18 mouse cellular contexts compared by ENCODE assay signal in genomic region chr5:107276186-107276585, GRCm38 (mm10). TPM values are rescaled to one million over a fixed set of nuclear protein-coding genes. Genes with fewer than 3 reads are reported as not detected.
DNase-seq lines count a peak whose midpoint lies in the region; ATAC-seq and TF ChIP-seq lines count a peak whose summit lies in the region.
"Had no signal": no experiment of that assay in that cellular context is flagged by ENCODE, and none has a peak within 500 bp of the region (broad histone marks: within the 10 kb centered on the region; RNA-seq: fewer than 3 reads in every experiment).

No protein-coding gene starts in this region.

- 29% methylated on average over 3 of the region's 3 CpGs for WGBS in heart, embryonic 10.5 days
- WGBS in lung, postnatal 0 days, result 34% methylated on average over 3 of the region's 3 CpGs
- 27% methylated on average over 3 of the region's 3 CpGs for WGBS in limb, embryonic 14.5 days
- WGBS in midbrain, embryonic 14.5 days, result 82% methylated on average over 3 of the region's 3 CpGs
- 82% methylated on average over 3 of the region's 3 CpGs for WGBS in forebrain, embryonic 11.5 days

- TF ChIP-seq EP300 in lung, postnatal 0 days (IDR thresholded peaks at IDR 0.05), result peak; percentile 93

- H3K9ac ChIP-seq in lung, postnatal 0 days (replicated peaks; ENCODE audit: low read depth), result no peak overlapping the region
- no peak overlapping the region for H3K9ac ChIP-seq in limb, embryonic 14.5 days (ENCODE audit: low read depth, low read length, severe bottlenecking)
- no peak overlapping the region for H3K9ac ChIP-seq in midbrain, embryonic 14.5 days (replicated peaks; ENCODE audit: low read length)
- no peak overlapping the region for H3K9ac ChIP-seq in forebrain, embryonic 11.5 days (ENCODE audit: low read length)
- H3K9ac ChIP-seq: forebrain, embryonic 15.5 days; hindbrain, embryonic 15.5 days; midbrain, embryonic 13.5 days had no signal

- no peak overlapping the region for H3K4me2 ChIP-seq in lung, postnatal 0 days (replicated peaks; ENCODE audit: low read depth, low read length)
- H3K4me2 ChIP-seq in limb, embryonic 14.5 days (replicated peaks; ENCODE audit: low read depth, low read length, severe bottlenecking), result no peak overlapping the region
- H3K4me2 ChIP-seq in midbrain, embryonic 14.5 days (ENCODE audit: low read length), result no peak overlapping the region
- no peak overlapping the region for H3K4me2 ChIP-seq in forebrain, embryonic 11.5 days (ENCODE audit: low read depth, low read length, severe bottlenecking)
- H3K4me2 ChIP-seq: forebrain, embryonic 15.5 days; hindbrain, embryonic 15.5 days; liver, embryonic 11.5 days; midbrain, embryonic 13.5 days had no signal

- TF ChIP-seq CTCF in lung, postnatal 0 days (IDR thresholded peaks at IDR 0.05), result no peak

- TF ChIP-seq POLR2A in limb, embryonic 14.5 days (IDR thresholded peaks at IDR 0.05; ENCODE audit: borderline replicate concordance, extremely low read depth, insufficient read depth, insufficient read length), result no peak

- no peaks in the 10 kb centered on the region; the same call in 1 of the 2 replicates for H3K9me3 ChIP-seq in heart, embryonic 10.5 days
- H3K9me3 ChIP-seq in lung, postnatal 0 days (ENCODE audit: low read length), result no peaks in the 10 kb centered on the region
- no peaks in the 10 kb centered on the region for H3K9me3 ChIP-seq in limb, embryonic 14.5 days (ENCODE audit: control insufficient read depth, low read length)
- H3K9me3 ChIP-seq in midbrain, embryonic 14.5 days (ENCODE audit: control insufficient read depth, low read length), result no peaks in the 10 kb centered on the region
- H3K9me3 ChIP-seq in forebrain, embryonic 11.5 days (ENCODE audit: control insufficient read depth, low read length), result no peaks in the 10 kb centered on the region
- H3K9me3 ChIP-seq: forebrain, embryonic 15.5 days; hindbrain, embryonic 15.5 days had no signal

- DNase-seq in heart, embryonic 10.5 days (ENCODE audit: low spot score), result no peak
- no peak for DNase-seq in heart, postnatal 4 days
- peak; percentile 47 for DNase-seq in lung, postnatal 0 days (ENCODE audit: low spot score)
- no peak for DNase-seq in lung, postnatal 14 days
- DNase-seq in limb, embryonic 14.5 days (ENCODE audit: low spot score), result peak; percentile 40
- DNase-seq in midbrain, embryonic 14.5 days, result no peak
- DNase-seq in forebrain, embryonic 11.5 days (ENCODE audit: low spot score), result no peak
- DNase-seq: cerebellum, postnatal 10 days; kidney, adult 8-10 months; kidney, postnatal 25 days; lung, adult 2 months had no signal

- no peaks in the 10 kb centered on the region for H3K27me3 ChIP-seq in heart, embryonic 10.5 days (ENCODE audit: insufficient read depth, poor library complexity, severe bottlenecking)
- H3K27me3 ChIP-seq in lung, postnatal 0 days (replicated peaks; ENCODE audit: insufficient read depth, low read length), result no peaks in the 10 kb centered on the region
- H3K27me3 ChIP-seq in limb, embryonic 14.5 days (ENCODE audit: control insufficient read depth, insufficient read depth, low read length), result no peaks in the 10 kb centered on the region
- no peaks in the 10 kb centered on the region for H3K27me3 ChIP-seq in midbrain, embryonic 14.5 days (ENCODE audit: control insufficient read depth, insufficient read depth, low read length)
- no peaks in the 10 kb centered on the region; the same call in 1 of the 2 replicates for H3K27me3 ChIP-seq in forebrain, embryonic 11.5 days (ENCODE audit: control insufficient read depth, insufficient read depth, low read length)
- H3K27me3 ChIP-seq: hindbrain, embryonic 15.5 days; Patski had no signal

- ATAC-seq in lung, postnatal 0 days, result peak; percentile 59; the same call in 1 of the 2 replicates
- peak; percentile 41; the same call in 1 of the 2 replicates for ATAC-seq in limb, embryonic 14.5 days (ENCODE audit: low FRiP score, low read depth)
- no peak for ATAC-seq in midbrain, embryonic 14.5 days (ENCODE audit: low FRiP score, low TSS enrichment)
- ATAC-seq in forebrain, embryonic 11.5 days (replicated peaks; ENCODE audit: low FRiP score), result no peak
- ATAC-seq: forebrain, embryonic 15.5 days; midbrain, embryonic 13.5 days; Patski had no signal

- H3K27ac ChIP-seq in heart, embryonic 10.5 days, result 0 out of 2 replicates have a peak overlapping the region, but pooled peaks have one; percentile 10
- peak overlapping the region; percentile 2; the same call in 1 of the 2 replicates for H3K27ac ChIP-seq in lung, postnatal 0 days (ENCODE audit: low read length)
- no peak overlapping the region for H3K27ac ChIP-seq in limb, embryonic 14.5 days (replicated peaks; ENCODE audit: low read depth, low read length)
- no peak overlapping the region for H3K27ac ChIP-seq in midbrain, embryonic 14.5 days (replicated peaks; ENCODE audit: low read depth, low read length)
- H3K27ac ChIP-seq in forebrain, embryonic 11.5 days (ENCODE audit: low read depth, low read length), result no peak overlapping the region
- H3K27ac ChIP-seq: forebrain, embryonic 15.5 days; hindbrain, embryonic 15.5 days; midbrain, embryonic 13.5 days had no signal

- H3K4me3 ChIP-seq in heart, embryonic 10.5 days, result no peak overlapping the region
- no peak overlapping the region for H3K4me3 ChIP-seq in lung, postnatal 0 days (ENCODE audit: low read depth, low read length)
- no peak overlapping the region for H3K4me3 ChIP-seq in limb, embryonic 14.5 days (replicated peaks; ENCODE audit: low read length)
- no peak overlapping the region for H3K4me3 ChIP-seq in midbrain, embryonic 14.5 days (replicated peaks; ENCODE audit: low read depth, low read length)
- H3K4me3 ChIP-seq in forebrain, embryonic 11.5 days (ENCODE audit: low read depth, low read length), result no peak overlapping the region
- H3K4me3 ChIP-seq: erythroblast, embryonic 14.5 days; forebrain, embryonic 15.5 days; hindbrain, embryonic 15.5 days; midbrain, embryonic 13.5 days; myocyte had no signal

- H3K36me3 ChIP-seq in heart, embryonic 10.5 days, result peaks cover 10% of the 10 kb centered on the region
- no peaks in the 10 kb centered on the region for H3K36me3 ChIP-seq in lung, postnatal 0 days (ENCODE audit: insufficient read depth, low read length)
- no peaks in the 10 kb centered on the region; the same call in 1 of the 2 replicates for H3K36me3 ChIP-seq in limb, embryonic 14.5 days (ENCODE audit: control insufficient read depth, insufficient read depth, low read length)
- no peaks in the 10 kb centered on the region for H3K36me3 ChIP-seq in midbrain, embryonic 14.5 days (ENCODE audit: control insufficient read depth, insufficient read depth, low read length)
- no peaks in the 10 kb centered on the region for H3K36me3 ChIP-seq in forebrain, embryonic 11.5 days (ENCODE audit: control insufficient read depth, insufficient read depth, low read length)
- H3K36me3 ChIP-seq: forebrain, embryonic 15.5 days; hindbrain, embryonic 15.5 days; midbrain, embryonic 13.5 days had no signal

- peaks cover 43% of the 10 kb centered on the region for H3K4me1 ChIP-seq in heart, embryonic 10.5 days
- peaks cover 14% of the 10 kb centered on the region; the same call in 1 of the 2 replicates for H3K4me1 ChIP-seq in lung, postnatal 0 days (ENCODE audit: insufficient read depth, low read depth, low read length)
- H3K4me1 ChIP-seq in limb, embryonic 14.5 days (ENCODE audit: control insufficient read depth, insufficient read depth, low read length), result peaks cover 22% of the 10 kb centered on the region
- no peaks in the 10 kb centered on the region for H3K4me1 ChIP-seq in midbrain, embryonic 14.5 days (ENCODE audit: control insufficient read depth, insufficient read depth, low read length)
- H3K4me1 ChIP-seq in forebrain, embryonic 11.5 days (replicated peaks; ENCODE audit: control insufficient read depth, insufficient read depth, low read length), result peaks cover 2% of the 10 kb centered on the region; the same call in 1 of the 2 replicates
- H3K4me1 ChIP-seq: forebrain, embryonic 15.5 days; hindbrain, embryonic 15.5 days had no signal

RNA-seq across cellular contexts. Expression of gene Tgfbr3, which starts 13.2 kb away (rescaled TPM):
- polyA plus RNA-seq in heart, embryonic 10.5 days (2016; fragmentation: Nextera tagmentation; extraction: Ambion mirVana), result 36.7 and 54.6 TPM in 2 replicates
- 10 to 100 TPM; 28.5 to 28.9 TPM for total RNA-seq in heart, postnatal 4 days (2021)
- 21.4 and 21.5 TPM in 2 replicates for polyA plus RNA-seq in lung, postnatal 0 days (2015; fragmentation: Nextera tagmentation; extraction: Ambion mirVana)
- polyA plus RNA-seq in limb, embryonic 14.5 days (2012; rRNA removed), result 20.7 and 23.2 TPM in 2 replicates
- polyA plus RNA-seq in limb, embryonic 14.5 days (2014; fragmentation: Nextera tagmentation; extraction: Ambion mirVana), result 29.0 and 29.4 TPM in 2 replicates
- 1.4 and 4.7 TPM in 2 replicates for polyA plus RNA-seq in midbrain, embryonic 14.5 days (2014; fragmentation: Nextera tagmentation; extraction: Ambion mirVana)
- polyA plus RNA-seq in forebrain, embryonic 11.5 days (2014; fragmentation: Nextera tagmentation; extraction: Ambion mirVana), result 6.9 and 7.6 TPM in 2 replicates

RNA-seq across cellular contexts. Expression of gene Brdt, which starts 54.8 kb away (rescaled TPM):
- polyA plus RNA-seq in heart, embryonic 10.5 days (2016; fragmentation: Nextera tagmentation; extraction: Ambion mirVana), result 0.62 and 0.63 TPM in 2 replicates
- 1 to 10 TPM; 1.6 to 1.7 TPM for total RNA-seq in heart, postnatal 4 days (2021)
- 1.5 and 1.6 TPM in 2 replicates for polyA plus RNA-seq in lung, postnatal 0 days (2015; fragmentation: Nextera tagmentation; extraction: Ambion mirVana)
- 4.8 and 5.0 TPM in 2 replicates for polyA plus RNA-seq in limb, embryonic 14.5 days (2012; rRNA removed)
- 4.3 and 4.5 TPM in 2 replicates for polyA plus RNA-seq in limb, embryonic 14.5 days (2014; fragmentation: Nextera tagmentation; extraction: Ambion mirVana)
- 2.8 and 3.2 TPM in 2 replicates for polyA plus RNA-seq in midbrain, embryonic 14.5 days (2014; fragmentation: Nextera tagmentation; extraction: Ambion mirVana)
- 1.1 and 1.2 TPM in 2 replicates for polyA plus RNA-seq in forebrain, embryonic 11.5 days (2014; fragmentation: Nextera tagmentation; extraction: Ambion mirVana)
- polyA plus RNA-seq: erythroblast, embryonic 14.5 days had no signal

Comparison
In these comparisons a context has a peak if more than half of its experiments do, and no peak if none do; other contexts are left out.
1. DNase-seq: peak in lung, postnatal 0 days (single experiment) and limb, embryonic 14.5 days (single experiment); none in heart, embryonic 10.5 days (single experiment), heart, postnatal 4 days (single experiment), lung, postnatal 14 days (single experiment), midbrain, embryonic 14.5 days (single experiment) and forebrain, embryonic 11.5 days (single experiment).
2. H3K27ac ChIP-seq: peak in heart, embryonic 10.5 days (single experiment) and lung, postnatal 0 days (single experiment); none in limb, embryonic 14.5 days (single experiment), midbrain, embryonic 14.5 days (single experiment) and forebrain, embryonic 11.5 days (single experiment).
3. ATAC-seq: peak in lung, postnatal 0 days (single experiment) and limb, embryonic 14.5 days (single experiment); none in midbrain, embryonic 14.5 days (single experiment) and forebrain, embryonic 11.5 days (single experiment).